Mouse (Mus musculus): ENCODE data around the gene Cttnbp2nl.

- TF ChIP-seq CTCF (IDR thresholded peaks at IDR 0.05; ENCODE audit: insufficient read depth, low read depth, low read length) = no peak
- TF ChIP-seq POLR2A (IDR thresholded peaks at IDR 0.05; ENCODE audit: insufficient read depth, low read depth, low read length) = no peak
Observed at GRCm38 (mm10) chr3:105000561-105000960, 52.4 kb downstream of the Cttnbp2nl start.

Measured in olfactory bulb, adult 2 months (tissue).